Mouse (Mus musculus): Measurements from ENCODE around the gene Hjurp. TPM values are rescaled to one million over a fixed set of nuclear protein-coding genes. Genes with fewer than 3 reads are reported as not detected.
A peak's percentile ranks its signal among the peaks of the same experiment; 100 is the strongest.

Hjurp gene
- polyA plus RNA-seq, 1 experiment from 2014 or later = 145 TPM

GRCm38 (mm10) chr1:88262255-88262654 is 15.2 kb downstream of the Hjurp start:
- Histone ChIP-seq H3K4me1 (no peaks in the 10 kb centered on the region), H3K4me3 (no peak overlapping the region), H3K36me3 (ENCODE audit: poor library complexity, severe bottlenecking) (peaks cover 82% of the 10 kb centered on the region), H3K9ac (no peak overlapping the region), H3K27me3 (no peaks in the 10 kb centered on the region), H3K4me2 (no peak overlapping the region), H3K27ac (no peak overlapping the region), H3K9me3 (replicated peaks) (peaks cover 18% of the 10 kb centered on the region)
- ATAC-seq = no peak
- 87% methylated on average over 4 of the region's 4 CpGs for WGBS

GRCm38 (mm10) chr1:88261706-88262105 is 15.7 kb downstream of the Hjurp start:
- Histone ChIP-seq H3K9ac (no peak overlapping the region), H3K4me1 (no peaks in the 10 kb centered on the region), H3K4me2 (no peak overlapping the region), H3K27ac (no peak overlapping the region), H3K36me3 (ENCODE audit: poor library complexity, severe bottlenecking) (peaks cover 77% of the 10 kb centered on the region), H3K27me3 (no peaks in the 10 kb centered on the region), H3K9me3 (replicated peaks) (peaks cover 23% of the 10 kb centered on the region), H3K4me3 (no peak overlapping the region)
- no peak for ATAC-seq
- 87% methylated on average over 7 of the region's 7 CpGs for WGBS

GRCm38 (mm10) chr1:88260604-88261377 is 16.6 kb downstream of the Hjurp start:
- H3K9ac ChIP-seq = no peak overlapping the region
- no peaks in the 10 kb centered on the region for H3K27me3 ChIP-seq
- H3K4me1 ChIP-seq = no peaks in the 10 kb centered on the region
- no peak overlapping the region for H3K4me3 ChIP-seq
- H3K36me3 ChIP-seq (ENCODE audit: poor library complexity, severe bottlenecking) = peaks cover 68% of the 10 kb centered on the region
- no peak for ATAC-seq
- H3K9me3 ChIP-seq (replicated peaks) = peaks cover 32% of the 10 kb centered on the region
- no peak overlapping the region for H3K27ac ChIP-seq
- WGBS = 85% methylated on average over 10 of the region's 10 CpGs
- H3K4me2 ChIP-seq = no peak overlapping the region

GRCm38 (mm10) chr1:88260114-88260513 is 17.3 kb downstream of the Hjurp start:
- H3K4me2 ChIP-seq = no peak overlapping the region
- H3K4me3 ChIP-seq = no peak overlapping the region
- peak; percentile 3; the same call in 1 of the 2 replicates for ATAC-seq
- H3K9ac ChIP-seq = no peak overlapping the region
- no peaks in the 10 kb centered on the region for H3K27me3 ChIP-seq
- no peak overlapping the region for H3K27ac ChIP-seq
- whole genome bisulfite sequencing = 85% methylated on average over 6 of the region's 6 CpGs
- peaks cover 39% of the 10 kb centered on the region for H3K9me3 ChIP-seq (replicated peaks)
- no peaks in the 10 kb centered on the region for H3K4me1 ChIP-seq
- H3K36me3 ChIP-seq (ENCODE audit: poor library complexity, severe bottlenecking) = peaks cover 61% of the 10 kb centered on the region

GRCm38 (mm10) chr1:88259643-88260024 is 17.8 kb downstream of the Hjurp start:
- no peak overlapping the region for H3K9ac ChIP-seq
- no peak overlapping the region for H3K27ac ChIP-seq
- no peaks in the 10 kb centered on the region for H3K27me3 ChIP-seq
- H3K4me3 ChIP-seq = no peak overlapping the region
- peaks cover 56% of the 10 kb centered on the region for H3K36me3 ChIP-seq (ENCODE audit: poor library complexity, severe bottlenecking)
- peaks cover 44% of the 10 kb centered on the region for H3K9me3 ChIP-seq (replicated peaks)
- WGBS = 81% methylated on average over 4 of the region's 4 CpGs
- H3K4me2 ChIP-seq = no peak overlapping the region
- ATAC-seq = 0 out of 2 replicates have a peak, but pooled peaks have one; percentile 1
- H3K4me1 ChIP-seq = no peaks in the 10 kb centered on the region

GRCm38 (mm10) chr1:88258881-88259642 is 18.4 kb downstream of the Hjurp start:
- 81% methylated on average over 8 of the region's 8 CpGs for WGBS
- peaks cover 49% of the 10 kb centered on the region for H3K9me3 ChIP-seq (replicated peaks)
- no peak overlapping the region for H3K27ac ChIP-seq
- H3K4me3 ChIP-seq = no peak overlapping the region
- no peaks in the 10 kb centered on the region for H3K27me3 ChIP-seq
- no peaks in the 10 kb centered on the region for H3K4me1 ChIP-seq
- 0 out of 2 replicates have a peak, but pooled peaks have one; percentile 0 for ATAC-seq
- peaks cover 50% of the 10 kb centered on the region for H3K36me3 ChIP-seq (ENCODE audit: poor library complexity, severe bottlenecking)
- H3K9ac ChIP-seq = no peak overlapping the region
- no peak overlapping the region for H3K4me2 ChIP-seq

GRCm38 (mm10) chr1:88258361-88258760 is 19.1 kb downstream of the Hjurp start:
- H3K9me3 ChIP-seq (replicated peaks) = peaks cover 56% of the 10 kb centered on the region
- H3K27me3 ChIP-seq = no peaks in the 10 kb centered on the region
- H3K27ac ChIP-seq = no peak overlapping the region
- ATAC-seq = no peak
- no peak overlapping the region for H3K4me3 ChIP-seq
- H3K4me2 ChIP-seq = no peak overlapping the region
- 75% methylated on average over 6 of the region's 6 CpGs for WGBS
- peaks cover 43% of the 10 kb centered on the region for H3K36me3 ChIP-seq (ENCODE audit: poor library complexity, severe bottlenecking)
- H3K4me1 ChIP-seq = no peaks in the 10 kb centered on the region
- no peak overlapping the region for H3K9ac ChIP-seq

- Histone ChIP-seq H3K27me3 (no peaks in the 10 kb centered on the region), H3K4me3 (no peak overlapping the region), H3K4me1 (no peaks in the 10 kb centered on the region), H3K36me3 (ENCODE audit: poor library complexity, severe bottlenecking) (peaks cover 37% of the 10 kb centered on the region), H3K9ac (no peak overlapping the region), H3K9me3 (replicated peaks) (peaks cover 63% of the 10 kb centered on the region), H3K4me2 (no peak overlapping the region), H3K27ac (no peak overlapping the region)
- WGBS = 81% methylated on average over 6 of the region's 6 CpGs
- ATAC-seq = no peak
Measured at GRCm38 (mm10) chr1:88257681-88258080, 19.8 kb downstream of the Hjurp start.

- no peak overlapping the region for H3K4me2 ChIP-seq
- no peak for ATAC-seq
- peaks cover 69% of the 10 kb centered on the region for H3K9me3 ChIP-seq (replicated peaks)
- H3K4me1 ChIP-seq = no peaks in the 10 kb centered on the region
- H3K27me3 ChIP-seq = no peaks in the 10 kb centered on the region
- no peak overlapping the region for H3K9ac ChIP-seq
- no peak overlapping the region for H3K4me3 ChIP-seq
- WGBS = 82% methylated on average over 10 of the region's 10 CpGs
- peaks cover 31% of the 10 kb centered on the region for H3K36me3 ChIP-seq (ENCODE audit: poor library complexity, severe bottlenecking)
- no peak overlapping the region for H3K27ac ChIP-seq
Measured at GRCm38 (mm10) chr1:88256886-88257663, 20.4 kb downstream of the Hjurp start.

- no peak overlapping the region for H3K4me2 ChIP-seq
- no peak overlapping the region for H3K4me3 ChIP-seq
- no peak overlapping the region for H3K27ac ChIP-seq
- no peaks in the 10 kb centered on the region for H3K4me1 ChIP-seq
- H3K36me3 ChIP-seq (ENCODE audit: poor library complexity, severe bottlenecking) = peaks cover 22% of the 10 kb centered on the region
- no peak for ATAC-seq
- no peak overlapping the region for H3K9ac ChIP-seq
- 77% methylated on average over 13 of the region's 13 CpGs for WGBS
- H3K9me3 ChIP-seq (replicated peaks) = peaks cover 75% of the 10 kb centered on the region
- H3K27me3 ChIP-seq = no peaks in the 10 kb centered on the region
Measured at GRCm38 (mm10) chr1:88255989-88256754, 21.3 kb downstream of the Hjurp start.

- no peak for ATAC-seq
- Histone ChIP-seq H3K9me3 (replicated peaks) (peaks cover 82% of the 10 kb centered on the region), H3K27ac (no peak overlapping the region), H3K4me3 (no peak overlapping the region), H3K4me2 (no peak overlapping the region), H3K36me3 (ENCODE audit: poor library complexity, severe bottlenecking) (peaks cover 14% of the 10 kb centered on the region), H3K27me3 (no peaks in the 10 kb centered on the region), H3K4me1 (no peaks in the 10 kb centered on the region), H3K9ac (no peak overlapping the region)
- 63% methylated on average over 2 of the region's 2 CpGs for WGBS
Measured at GRCm38 (mm10) chr1:88255466-88255857, 22.0 kb downstream of the Hjurp start.
